Mouse (Mus musculus) bone marrow, adult 2 months (tissue): ENCODE results near the gene Fam20c.

Experiments used
- CTCF ChIP-seq: fragments of 200-500 bp; IDR thresholded peaks from 2 replicates; pipeline ENCODE4 v1.5.1; 2011; ENCODE audit warnings: low read length, control low read depth; ENCODE audit not compliant: control insufficient read depth, insufficient read depth
- POLR2A ChIP-seq: fragments of 200-500 bp; IDR thresholded peaks from 2 replicates; pipeline ENCODE4 v1.6.1; 2011; ENCODE audit warnings: low read depth, mild to moderate bottlenecking, control low read depth, low read length, borderline replicate concordance; ENCODE audit not compliant: control insufficient read depth

DNA sequence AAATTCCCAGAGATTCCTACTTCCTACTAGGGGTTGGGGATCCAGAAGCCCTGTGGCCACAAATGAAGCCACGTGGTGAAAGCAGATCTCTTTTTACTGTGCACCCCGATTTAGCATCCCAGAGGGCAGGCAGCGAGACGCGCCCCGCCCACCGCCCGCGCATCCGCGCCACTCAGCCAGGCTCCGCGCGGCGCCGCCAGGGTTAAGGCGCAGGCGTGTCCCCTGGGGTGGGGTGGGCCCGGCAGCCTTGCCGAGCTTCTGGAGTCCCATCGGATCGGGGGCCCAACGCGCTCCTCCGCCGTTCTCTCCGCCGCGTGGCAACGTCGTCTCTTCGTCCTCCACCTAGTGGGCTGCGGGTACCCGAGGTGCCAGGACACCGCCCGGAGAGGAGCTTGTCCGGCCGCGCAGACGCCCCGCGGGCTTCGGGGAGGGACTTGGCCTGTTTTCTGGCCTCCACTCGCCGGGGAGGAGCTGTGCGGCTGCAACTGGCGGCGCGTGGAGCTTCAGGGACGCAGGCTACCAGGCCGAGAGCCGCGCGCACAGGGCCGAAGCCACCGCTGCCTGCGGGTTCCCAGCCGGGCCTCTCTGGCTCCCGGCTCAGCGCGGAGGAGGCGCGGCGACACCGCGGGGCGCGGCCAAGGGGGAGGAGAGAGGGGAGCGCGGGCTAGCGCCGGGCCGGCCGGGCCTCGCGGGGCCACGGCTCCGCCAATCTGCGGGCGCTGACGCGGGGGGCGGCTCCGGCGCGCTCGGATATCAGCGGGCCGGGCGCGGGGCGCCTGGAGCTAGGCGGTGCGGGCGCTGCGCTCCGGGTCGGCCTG lies at the start of gene Fam20c:
- no peak for TF ChIP-seq POLR2A
- no peak for TF ChIP-seq CTCF
